Mouse (Mus musculus): ENCODE data around the gene Asna1. TPM values are rescaled to one million over a fixed set of nuclear protein-coding genes. Genes with fewer than 3 reads are reported as not detected.

Gene Asna1
- total and polyA plus RNA-seq, 3 experiments = 104 to 136 (median 110) TPM

GRCm38 (mm10) chr8:84979599-84980421 is 45.3 kb downstream of the Asna1 start:
- H3K27me3 ChIP-seq (ENCODE audit: insufficient read depth, low read length) = no peaks in the 10 kb centered on the region
- no peak for TF ChIP-seq POLR2AphosphoS5 (IDR thresholded peaks at IDR 0.05; ENCODE audit: insufficient replicate concordance, low read depth, low read length)
- ATAC-seq (ENCODE audit: extremely low read depth, insufficient number of reproducible peaks, low FRiP score, poor library complexity, severe bottlenecking) (peak; percentile 40), DNase-seq (ENCODE audit: low spot score) (peak; percentile 81)
- H3K4me3 ChIP-seq (ENCODE audit: low read depth, low read length) = peak overlapping the region; percentile 87
- H3K4me1 ChIP-seq (ENCODE audit: insufficient read depth, low read depth, low read length) = peaks cover 88% of the 10 kb centered on the region
- H3K36me3 ChIP-seq (replicated peaks) = peaks cover 4% of the 10 kb centered on the region
- H3K9me3 ChIP-seq (replicated peaks) = no peaks in the 10 kb centered on the region

DNA sequence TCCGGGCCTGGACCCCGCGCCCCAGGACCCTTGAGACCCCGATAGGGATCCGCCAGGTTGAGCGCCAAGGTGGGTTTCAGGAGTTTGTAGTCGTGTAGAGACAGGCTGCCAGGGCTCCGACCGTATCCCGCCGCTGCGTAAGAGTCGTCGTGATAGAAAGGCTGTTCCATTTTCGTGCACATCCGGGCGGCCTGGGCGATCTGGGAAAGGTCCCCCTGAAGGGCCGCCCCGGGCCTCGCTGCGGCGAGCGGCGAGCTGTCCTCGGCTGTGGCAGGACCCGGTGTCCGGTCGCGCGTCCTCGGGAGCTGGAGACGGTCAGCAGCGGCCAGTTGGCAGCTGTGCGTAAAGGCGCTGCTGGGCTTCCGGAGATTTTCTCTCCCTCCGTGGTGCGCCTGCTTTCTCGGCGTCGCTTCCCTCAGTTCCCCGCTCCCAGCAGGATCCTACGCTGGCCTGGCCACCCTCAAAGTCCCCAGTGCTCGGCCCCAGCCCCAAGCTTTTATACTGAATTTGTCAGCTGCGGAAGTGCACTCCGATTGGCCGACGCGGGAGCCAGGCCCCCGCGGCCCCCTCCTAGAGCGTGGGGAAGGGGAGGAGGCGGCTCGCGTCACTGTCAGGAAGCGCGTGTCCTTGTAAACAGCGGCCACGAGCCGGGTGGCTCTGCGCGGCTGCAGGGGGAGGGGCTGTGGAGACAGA is 46.7 kb downstream of the Asna1 start, which contains the start of gene Junb:
Gene Junb (minus strand): TSS at position 471 of the 693 bp plus-strand sequence.
- peak; percentile 97 for TF ChIP-seq POLR2AphosphoS5 (IDR thresholded peaks at IDR 0.05; ENCODE audit: insufficient replicate concordance, low read depth, low read length)
- no peak for TF ChIP-seq GATA1 (IDR thresholded peaks at IDR 0.05; ENCODE audit: borderline replicate concordance, low read length)
- TF ChIP-seq GATA2 (IDR thresholded peaks at IDR 0.05; ENCODE audit: borderline replicate concordance, low read depth, low read length) = no peak
- Histone ChIP-seq H3K9me3 (replicated peaks) (no peaks in the 10 kb centered on the region), H3K4me1 (ENCODE audit: insufficient read depth, low read depth, low read length) (peaks cover 86% of the 10 kb centered on the region), H3K4me3 (ENCODE audit: low read depth, low read length) (peak within 1 kb of the TSS; percentile 87), H3K36me3 (replicated peaks) (peaks cover 10% of the 10 kb centered on the region), H3K27me3 (ENCODE audit: insufficient read depth, low read length) (no peaks in the 10 kb centered on the region)
- ATAC-seq (ENCODE audit: extremely low read depth, insufficient number of reproducible peaks, low FRiP score, poor library complexity, severe bottlenecking) (peak; percentile 47), DNase-seq (ENCODE audit: low spot score) (peak; percentile 96)

DNA sequence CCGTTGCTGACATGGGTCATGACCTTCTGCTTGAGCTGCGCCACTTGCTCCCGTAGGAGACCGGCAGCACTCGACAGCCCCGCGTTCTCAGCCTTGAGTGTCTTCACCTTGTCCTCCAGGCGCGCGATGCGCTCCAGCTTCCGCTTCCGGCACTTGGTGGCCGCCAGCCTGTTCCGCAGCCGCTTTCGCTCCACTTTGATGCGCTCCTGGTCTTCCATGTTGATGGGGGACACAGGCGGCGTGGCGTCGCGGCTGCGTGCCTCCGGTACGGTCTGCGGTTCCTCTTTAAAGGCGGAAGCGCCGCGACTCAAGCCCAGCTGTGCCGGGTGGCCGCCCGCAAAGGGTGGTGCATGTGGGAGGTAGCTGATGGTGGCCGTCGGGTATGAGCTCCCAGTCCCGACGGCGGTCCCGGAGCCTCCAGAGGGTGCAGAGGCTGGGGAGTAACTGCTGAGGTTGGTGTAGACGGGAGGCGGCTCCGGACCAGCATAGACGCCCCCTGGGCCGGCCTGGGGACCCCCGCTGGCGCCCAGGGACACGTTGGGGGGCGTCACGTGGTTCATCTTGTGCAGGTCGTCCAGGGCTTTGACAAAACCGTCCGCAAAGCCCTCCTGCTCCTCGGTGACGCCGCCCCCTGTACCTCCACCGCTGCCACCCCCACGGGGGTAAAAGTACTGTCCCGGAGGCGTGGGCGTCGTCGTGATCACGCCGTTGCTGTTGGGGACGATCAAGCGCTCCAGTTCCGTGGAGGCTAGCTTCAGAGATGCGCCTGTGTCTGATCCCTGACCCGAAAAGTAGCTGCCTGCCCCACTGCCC is 47.4 kb downstream of the Asna1 start:
- H3K4me3 ChIP-seq (ENCODE audit: low read depth, low read length) = peak overlapping the region; percentile 87
- TF ChIP-seq GATA2 (IDR thresholded peaks at IDR 0.05; ENCODE audit: borderline replicate concordance, low read depth, low read length) (no peak), POLR2AphosphoS5 (IDR thresholded peaks at IDR 0.05; ENCODE audit: insufficient replicate concordance, low read depth, low read length) (0 out of 2 replicates have a peak, but pooled peaks have one; percentile 52)
- H3K9me3 ChIP-seq (replicated peaks) = no peaks in the 10 kb centered on the region
- H3K36me3 ChIP-seq (replicated peaks) = peaks cover 17% of the 10 kb centered on the region
- H3K4me1 ChIP-seq (ENCODE audit: insufficient read depth, low read depth, low read length) = peaks cover 85% of the 10 kb centered on the region
- ATAC-seq (ENCODE audit: extremely low read depth, insufficient number of reproducible peaks, low FRiP score, poor library complexity, severe bottlenecking) (no peak), DNase-seq (ENCODE audit: low spot score) (peak; percentile 55)
- no peaks in the 10 kb centered on the region for H3K27me3 ChIP-seq (ENCODE audit: insufficient read depth, low read length)

- H3K9me3 ChIP-seq (replicated peaks) = no peaks in the 10 kb centered on the region
- peaks cover 24% of the 10 kb centered on the region for H3K36me3 ChIP-seq (replicated peaks)
- TF ChIP-seq GATA2 (IDR thresholded peaks at IDR 0.05; ENCODE audit: borderline replicate concordance, low read depth, low read length) (no peak), GATA1 (IDR thresholded peaks at IDR 0.05; ENCODE audit: borderline replicate concordance, low read length) (no peak), POLR2AphosphoS5 (IDR thresholded peaks at IDR 0.05; ENCODE audit: insufficient replicate concordance, low read depth, low read length) (no peak), CTCF (IDR thresholded peaks at IDR 0.05; ENCODE audit: low read depth, low read length) (no peak)
- DNase-seq (ENCODE audit: low spot score) = peak; percentile 14
- H3K4me3 ChIP-seq (ENCODE audit: low read depth, low read length) = peak overlapping the region; percentile 87
- no peaks in the 10 kb centered on the region for H3K27me3 ChIP-seq (ENCODE audit: insufficient read depth, low read length)
- H3K4me1 ChIP-seq (ENCODE audit: insufficient read depth, low read depth, low read length) = peaks cover 84% of the 10 kb centered on the region
- no peak for ATAC-seq (ENCODE audit: extremely low read depth, insufficient number of reproducible peaks, low FRiP score, poor library complexity, severe bottlenecking)
Measured at GRCm38 (mm10) chr8:84976763-84977434, 48.2 kb downstream of the Asna1 start.

DNA sequence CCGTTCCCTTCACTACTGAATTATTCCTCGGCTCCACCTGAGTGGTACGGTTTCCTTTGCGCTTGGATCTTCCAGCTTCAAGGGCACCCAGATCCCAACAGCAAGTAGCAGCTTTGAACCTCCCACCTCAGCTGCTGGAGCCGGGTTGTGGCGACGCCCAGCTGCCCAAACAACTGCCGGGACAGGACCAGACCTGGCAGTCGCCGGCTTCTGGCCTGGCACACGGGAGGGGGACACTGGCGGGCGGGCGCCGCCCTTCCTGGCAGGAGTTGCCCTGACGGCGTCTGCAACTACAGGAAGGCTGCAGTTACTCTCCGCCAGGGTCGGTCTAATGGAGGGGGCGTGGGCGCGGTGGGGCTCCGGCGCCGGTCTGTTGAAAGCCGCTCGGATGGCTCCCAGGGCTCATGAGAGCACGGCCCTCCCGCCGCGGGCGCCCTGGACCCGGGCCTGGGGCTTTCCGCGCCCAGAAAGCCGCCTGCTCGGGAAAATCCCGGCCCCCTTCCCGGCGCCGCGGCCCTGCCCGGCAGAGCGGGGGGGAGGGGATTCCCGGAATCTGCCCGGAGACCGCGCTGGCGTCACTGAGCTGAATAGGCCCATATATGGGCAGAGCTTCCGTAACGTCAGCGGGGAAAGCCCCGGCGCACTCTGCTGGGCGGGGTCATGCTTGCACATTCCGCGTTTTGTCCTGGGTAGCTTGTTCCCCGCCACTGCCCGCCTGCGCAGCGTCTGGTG is 48.9 kb downstream of the Asna1 start:
- peak overlapping the region; percentile 87 for H3K4me3 ChIP-seq (ENCODE audit: low read depth, low read length)
- H3K27me3 ChIP-seq (ENCODE audit: insufficient read depth, low read length) = no peaks in the 10 kb centered on the region
- H3K4me1 ChIP-seq (ENCODE audit: insufficient read depth, low read depth, low read length) = peaks cover 84% of the 10 kb centered on the region
- ATAC-seq (ENCODE audit: extremely low read depth, insufficient number of reproducible peaks, low FRiP score, poor library complexity, severe bottlenecking) (peak; percentile 64), DNase-seq (ENCODE audit: low spot score) (peak; percentile 84)
- H3K9me3 ChIP-seq (replicated peaks) = no peaks in the 10 kb centered on the region
- peaks cover 31% of the 10 kb centered on the region for H3K36me3 ChIP-seq (replicated peaks)
- TF ChIP-seq GATA2 (IDR thresholded peaks at IDR 0.05; ENCODE audit: borderline replicate concordance, low read depth, low read length) = no peak
- TF ChIP-seq POLR2AphosphoS5 (IDR thresholded peaks at IDR 0.05; ENCODE audit: insufficient replicate concordance, low read depth, low read length) = 0 out of 2 replicates have a peak, but pooled peaks have one; percentile 58

All from G1E (cell line).